Mouse (Mus musculus) kidney, embryonic 15.5 days (tissue): ENCODE results near the gene 4931422A03Rik. TPM values are rescaled to one million over a fixed set of nuclear protein-coding genes. Genes with fewer than 3 reads are reported as not detected.

Experiments
- ATAC-seq: fragments of 200-750 bp; cut with Nextera tagmentation; replicated peaks from 2 replicates; pipeline ENCODE4 v1.8.0; 2017; ENCODE audit warnings: moderate TSS enrichment; ENCODE audit not compliant: low FRiP score
- H3K27ac ChIP-seq: fragments of 300-500 bp; sonication (generic); 2 replicates; pipeline ENCODE4 v1.5.1; 2015; ENCODE audit warnings: mild to moderate bottlenecking, inconsistent platforms
- H3K27me3 ChIP-seq: fragments of 300-500 bp; sonication (generic); 2 replicates; pipeline ENCODE4 v1.6.1; 2015; ENCODE audit warnings: inconsistent platforms
- H3K36me3 ChIP-seq: fragments of 300-500 bp; sonication (generic); 2 replicates; pipeline ENCODE4 v1.6.1; 2015; ENCODE audit warnings: inconsistent platforms
- H3K4me1 ChIP-seq: fragments of 300-500 bp; sonication (generic); 2 replicates; pipeline ENCODE4 v1.6.1; 2015; ENCODE audit warnings: inconsistent platforms
- H3K4me2 ChIP-seq: fragments of 300-500 bp; sonication (generic); 2 replicates; pipeline ENCODE4 v1.6.1; 2015; ENCODE audit warnings: moderate library complexity, mild to moderate bottlenecking, inconsistent platforms
- H3K4me3 ChIP-seq: fragments of 300-500 bp; sonication (generic); replicated peaks from 2 replicates; pipeline ENCODE4 v1.5.1; 2015; ENCODE audit warnings: mild to moderate bottlenecking, inconsistent platforms
- H3K9ac ChIP-seq: fragments of 300-500 bp; sonication (generic); 2 replicates; pipeline ENCODE4 v1.6.1; 2015; ENCODE audit warnings: mild to moderate bottlenecking, inconsistent platforms
- H3K9me3 ChIP-seq: fragments of 300-500 bp; sonication (generic); replicated peaks from 2 replicates; pipeline ENCODE4 v1.6.1; 2016; ENCODE audit warnings: inconsistent platforms
- WGBS: fragments of 180-500 bp; shearing (Covaris S2); methylation state at CpG from one replicate; pipeline ENCODE4 v1.1.7; 2015; ENCODE audit warnings: mixed read lengths; 5-methylcytosine and 5-hydroxymethylcytosine counted together
- polyA plus RNA-seq: library from polyadenylated mRNA; unstranded; fragments of >200 nt; fragmentation: Nextera tagmentation; extraction: Ambion mirVana; gene quantifications from 2 replicates; pipeline ENCODE4 v1.2.1, GENCODE M21; 2015

The 4931422A03Rik gene
- polyA plus RNA-seq, 1 experiment from 2014 or later = 2.1 TPM

- 33% methylated on average over 5 of the region's 5 CpGs for WGBS
- H3K4me3 ChIP-seq = no peak overlapping the region
- 0 out of 2 replicates have a peak overlapping the region, but pooled peaks have one; percentile 13 for H3K27ac ChIP-seq
- 0 out of 2 replicates have a peak, but pooled peaks cover 4% of the 10 kb centered on the region for H3K4me1 ChIP-seq
- no peaks in the 10 kb centered on the region for H3K9me3 ChIP-seq
- H3K36me3 ChIP-seq = peaks cover 48% of the 10 kb centered on the region
- no peak overlapping the region for H3K4me2 ChIP-seq
- ATAC-seq = no peak
- no peaks in the 10 kb centered on the region for H3K27me3 ChIP-seq
- H3K9ac ChIP-seq = no peak overlapping the region
Observed at GRCm38 (mm10) chr2:104043624-104044478, 15.7 kb upstream of the 4931422A03Rik start.

- no peaks in the 10 kb centered on the region for H3K9me3 ChIP-seq
- 93% methylated on average over 15 of the region's 15 CpGs for WGBS
- H3K4me3 ChIP-seq = no peak overlapping the region
- peaks cover 47% of the 10 kb centered on the region for H3K36me3 ChIP-seq
- 0 out of 2 replicates have a peak, but pooled peaks cover 4% of the 10 kb centered on the region for H3K4me1 ChIP-seq
- no peak for ATAC-seq
- no peak overlapping the region for H3K27ac ChIP-seq
- no peak overlapping the region for H3K9ac ChIP-seq
- H3K27me3 ChIP-seq = no peaks in the 10 kb centered on the region
- no peak overlapping the region for H3K4me2 ChIP-seq
Observed at GRCm38 (mm10) chr2:104042766-104043165, 14.6 kb upstream of the 4931422A03Rik start.

- no peak overlapping the region for H3K4me3 ChIP-seq
- WGBS = 56% methylated on average over 5 of the region's 5 CpGs
- no peaks in the 10 kb centered on the region for H3K9me3 ChIP-seq
- 0 out of 2 replicates have a peak, but pooled peaks cover 4% of the 10 kb centered on the region for H3K4me1 ChIP-seq
- H3K36me3 ChIP-seq = peaks cover 53% of the 10 kb centered on the region
- ATAC-seq = no peak
- no peak overlapping the region for H3K27ac ChIP-seq
- no peaks in the 10 kb centered on the region for H3K27me3 ChIP-seq
- no peak overlapping the region for H3K4me2 ChIP-seq
- H3K9ac ChIP-seq = no peak overlapping the region
Observed at GRCm38 (mm10) chr2:104041632-104042031, 13.5 kb upstream of the 4931422A03Rik start.

- no peaks in the 10 kb centered on the region for H3K9me3 ChIP-seq
- H3K36me3 ChIP-seq = peaks cover 66% of the 10 kb centered on the region
- no peaks in the 10 kb centered on the region for H3K4me1 ChIP-seq
Observed at GRCm38 (mm10) chr2:104038236-104038635, 10.1 kb upstream of the 4931422A03Rik start.

GRCm38 (mm10) chr2:104036316-104036715, 8.2 kb upstream of the 4931422A03Rik start:
- Histone ChIP-seq H3K4me3 (no peak overlapping the region), H3K27ac (no peak overlapping the region), H3K36me3 (peaks cover 73% of the 10 kb centered on the region), H3K4me2 (no peak overlapping the region), H3K4me1 (no peaks in the 10 kb centered on the region), H3K9ac (no peak overlapping the region), H3K9me3 (no peaks in the 10 kb centered on the region), H3K27me3 (no peaks in the 10 kb centered on the region)
- ATAC-seq = no peak
- 78% methylated on average over 3 of the region's 3 CpGs for WGBS

More at GRCm38 (mm10) chr2:104038236-104038635, 10.1 kb upstream of the 4931422A03Rik start:
- no peak overlapping the region for H3K4me2 ChIP-seq
- no peak overlapping the region for H3K4me3 ChIP-seq
- H3K27me3 ChIP-seq = no peaks in the 10 kb centered on the region
- WGBS = 78% methylated on average over 2 of the region's 2 CpGs
- no peak overlapping the region for H3K9ac ChIP-seq
- H3K27ac ChIP-seq = no peak overlapping the region
- no peak for ATAC-seq

GRCm38 (mm10) chr2:104035595-104035994, 7.4 kb upstream of the 4931422A03Rik start:
- Histone ChIP-seq H3K27me3 (no peaks in the 10 kb centered on the region), H3K9ac (no peak overlapping the region), H3K27ac (no peak overlapping the region), H3K9me3 (no peaks in the 10 kb centered on the region), H3K4me2 (no peak overlapping the region), H3K4me1 (no peaks in the 10 kb centered on the region), H3K4me3 (no peak overlapping the region), H3K36me3 (peaks cover 69% of the 10 kb centered on the region)
- 86% methylated on average over 6 of the region's 6 CpGs for WGBS
- ATAC-seq = no peak

GRCm38 (mm10) chr2:104034832-104035472, 6.8 kb upstream of the 4931422A03Rik start:
- Histone ChIP-seq H3K4me1 (peaks cover under 1% of the 10 kb centered on the region; the same call in 1 of the 2 replicates), H3K27me3 (no peaks in the 10 kb centered on the region), H3K4me2 (no peak overlapping the region), H3K4me3 (no peak overlapping the region), H3K36me3 (peaks cover 64% of the 10 kb centered on the region), H3K9me3 (no peaks in the 10 kb centered on the region), H3K9ac (no peak overlapping the region), H3K27ac (no peak overlapping the region)
- no peak for ATAC-seq
- WGBS = 32% methylated on average over 3 of the region's 3 CpGs

GRCm38 (mm10) chr2:104032056-104032455, 3.9 kb upstream of the 4931422A03Rik start:
- no peak overlapping the region for H3K4me3 ChIP-seq
- H3K4me1 ChIP-seq = peaks cover 18% of the 10 kb centered on the region

GRCm38 (mm10) chr2:104030381-104030780, 2.2 kb upstream of the 4931422A03Rik start:
- Histone ChIP-seq H3K4me3 (no peak overlapping the region), H3K9me3 (no peaks in the 10 kb centered on the region), H3K9ac (no peak overlapping the region), H3K27ac (no peak overlapping the region), H3K4me2 (no peak overlapping the region), H3K36me3 (peaks cover 26% of the 10 kb centered on the region), H3K4me1 (peaks cover 18% of the 10 kb centered on the region), H3K27me3 (no peaks in the 10 kb centered on the region)
- 74% methylated on average over 3 of the region's 3 CpGs for WGBS
- no peak for ATAC-seq

More at GRCm38 (mm10) chr2:104032056-104032455, 3.9 kb upstream of the 4931422A03Rik start:
- Histone ChIP-seq H3K4me2 (no peak overlapping the region), H3K36me3 (peaks cover 41% of the 10 kb centered on the region), H3K27ac (no peak overlapping the region), H3K9me3 (no peaks in the 10 kb centered on the region), H3K27me3 (no peaks in the 10 kb centered on the region), H3K9ac (no peak overlapping the region)
- WGBS = 91% methylated on average over 3 of the region's 3 CpGs
- ATAC-seq = no peak

GRCm38 (mm10) chr2:104029074-104029473, 913 bp upstream of the 4931422A03Rik start:
- Histone ChIP-seq H3K36me3 (peaks cover 16% of the 10 kb centered on the region), H3K4me1 (peaks cover 18% of the 10 kb centered on the region), H3K27me3 (no peaks in the 10 kb centered on the region), H3K9me3 (no peaks in the 10 kb centered on the region; the same call in 1 of the 2 replicates), H3K4me2 (peak overlapping the region; percentile 74), H3K27ac (no peak overlapping the region), H3K4me3 (peak overlapping the region; percentile 97), H3K9ac (no peak overlapping the region)
- ATAC-seq = no peak
- WGBS = 67% methylated on average over 2 of the region's 2 CpGs

- WGBS = under 1% methylated on average over 36 of the region's 44 CpGs
- H3K4me1 ChIP-seq = peaks cover 18% of the 10 kb centered on the region
- no peaks in the 10 kb centered on the region; the same call in 1 of the 2 replicates for H3K9me3 ChIP-seq
- ATAC-seq = peak; percentile 97
- peak within 1 kb of the TSS; percentile 86 for H3K9ac ChIP-seq
- H3K27ac ChIP-seq = peak within 1 kb of the TSS; percentile 77
- peak within 1 kb of the TSS; percentile 74 for H3K4me2 ChIP-seq
- H3K4me3 ChIP-seq = peak within 1 kb of the TSS; percentile 97
- no peaks in the 10 kb centered on the region for H3K27me3 ChIP-seq
- H3K36me3 ChIP-seq = peaks cover 9% of the 10 kb centered on the region
Observed at GRCm38 (mm10) chr2:104027458-104028138, 563 bp downstream of the 4931422A03Rik start, which contains the start of gene Fbxo3. TSS of gene Fbxo3 (plus strand) at chr2:104027721.
